Mouse (Mus musculus) brain, embryonic 14.5 days (tissue): ENCODE results near the gene Atf6.

ENCODE experiments used
- CTCF ChIP-seq: fragments of 200-500 bp; IDR thresholded peaks from 2 replicates; pipeline ENCODE4 v1.5.1; 2012; ENCODE audit warnings: inconsistent platforms, mild to moderate bottlenecking, moderate library complexity, borderline replicate concordance; ENCODE audit not compliant: insufficient read depth, insufficient read length; ENCODE audit errors: extremely low read depth
- POLR2A ChIP-seq: fragments of 200-500 bp; IDR thresholded peaks from 2 replicates; pipeline ENCODE4 v1.6.1; 2012; ENCODE audit warnings: mild to moderate bottlenecking, inconsistent platforms, borderline replicate concordance; ENCODE audit not compliant: poor library complexity, insufficient read depth, insufficient read length, severe bottlenecking; ENCODE audit errors: extremely low read depth

- TF ChIP-seq POLR2A (no peak), CTCF (no peak)
Observed at GRCm38 (mm10) chr1:170820103-170820814, 47.3 kb downstream of the Atf6 start.
